Mouse (Mus musculus): ENCODE measurements around the gene Naglu. TPM values are rescaled to one million over a fixed set of nuclear protein-coding genes. Genes with fewer than 3 reads are reported as not detected.

Gene Naglu
- total RNA-seq, 2 experiments from 2014 or later = 8.3 TPM

GRCm38 (mm10) chr11:101071810-101072428 is 2.1 kb downstream of the Naglu start:
- TF ChIP-seq CTCF (IDR thresholded peaks at IDR 0.05) = no peak
- intact Hi-C loops (cut with DNase I) = no loop called here
- H3K27ac ChIP-seq = no peak overlapping the region

GRCm38 (mm10) chr11:101078121-101078520 is 8.3 kb downstream of the Naglu start, which contains the start of gene Hsd17b1:
TSS of gene Hsd17b1 (plus strand) at chr11:101078411.
- no peak for TF ChIP-seq CTCF (IDR thresholded peaks at IDR 0.05)
- intact Hi-C loops (cut with DNase I) = no loop called here

More at GRCm38 (mm10) chr11:101071810-101072428, 2.1 kb downstream of the Naglu start:
- H3K4me3 ChIP-seq = no peak overlapping the region
- no peak for DNase-seq (ENCODE audit: extremely low spot score in 1 of 2, low spot score in 2 of 2)

GRCm38 (mm10) chr11:101079746-101080145 is 9.9 kb downstream of the Naglu start:
- intact Hi-C loops (cut with DNase I) = no loop called here
- Histone ChIP-seq H3K4me3 (no peak overlapping the region), H3K27ac (no peak overlapping the region)
- DNase-seq (ENCODE audit: extremely low spot score in 1 of 2, low spot score in 2 of 2) = no peak
- no peak for TF ChIP-seq CTCF (IDR thresholded peaks at IDR 0.05)

More at GRCm38 (mm10) chr11:101078121-101078520, 8.3 kb downstream of the Naglu start, which contains the start of gene Hsd17b1:
- no peak within 1 kb of the TSS for H3K27ac ChIP-seq
- no peak within 1 kb of the TSS for H3K4me3 ChIP-seq
- no peak for DNase-seq (ENCODE audit: extremely low spot score in 1 of 2, low spot score in 2 of 2)

GRCm38 (mm10) chr11:101080421-101080820 is 10.6 kb downstream of the Naglu start:
- no peak for TF ChIP-seq CTCF (IDR thresholded peaks at IDR 0.05)
- H3K4me3 ChIP-seq = no peak overlapping the region
- intact Hi-C loops (cut with DNase I) = no loop called here
- no peak for DNase-seq (ENCODE audit: extremely low spot score in 1 of 2, low spot score in 2 of 2)
- H3K27ac ChIP-seq = no peak overlapping the region

- DNase-seq (ENCODE audit: extremely low spot score in 1 of 2, low spot score in 2 of 2) = no peak
- intact Hi-C loops (cut with DNase I) = loop anchor here (2.0 kb wide), 1 partner anchor 95 kb away; no protein-coding TSS in a partner anchor
- Histone ChIP-seq H3K27ac (peak overlapping the region; percentile 90), H3K4me3 (peak overlapping the region; percentile 91)
- TF ChIP-seq CTCF (IDR thresholded peaks at IDR 0.05) = no peak
Measured at GRCm38 (mm10) chr11:101081659-101082058, 11.8 kb downstream of the Naglu start.

DNA sequence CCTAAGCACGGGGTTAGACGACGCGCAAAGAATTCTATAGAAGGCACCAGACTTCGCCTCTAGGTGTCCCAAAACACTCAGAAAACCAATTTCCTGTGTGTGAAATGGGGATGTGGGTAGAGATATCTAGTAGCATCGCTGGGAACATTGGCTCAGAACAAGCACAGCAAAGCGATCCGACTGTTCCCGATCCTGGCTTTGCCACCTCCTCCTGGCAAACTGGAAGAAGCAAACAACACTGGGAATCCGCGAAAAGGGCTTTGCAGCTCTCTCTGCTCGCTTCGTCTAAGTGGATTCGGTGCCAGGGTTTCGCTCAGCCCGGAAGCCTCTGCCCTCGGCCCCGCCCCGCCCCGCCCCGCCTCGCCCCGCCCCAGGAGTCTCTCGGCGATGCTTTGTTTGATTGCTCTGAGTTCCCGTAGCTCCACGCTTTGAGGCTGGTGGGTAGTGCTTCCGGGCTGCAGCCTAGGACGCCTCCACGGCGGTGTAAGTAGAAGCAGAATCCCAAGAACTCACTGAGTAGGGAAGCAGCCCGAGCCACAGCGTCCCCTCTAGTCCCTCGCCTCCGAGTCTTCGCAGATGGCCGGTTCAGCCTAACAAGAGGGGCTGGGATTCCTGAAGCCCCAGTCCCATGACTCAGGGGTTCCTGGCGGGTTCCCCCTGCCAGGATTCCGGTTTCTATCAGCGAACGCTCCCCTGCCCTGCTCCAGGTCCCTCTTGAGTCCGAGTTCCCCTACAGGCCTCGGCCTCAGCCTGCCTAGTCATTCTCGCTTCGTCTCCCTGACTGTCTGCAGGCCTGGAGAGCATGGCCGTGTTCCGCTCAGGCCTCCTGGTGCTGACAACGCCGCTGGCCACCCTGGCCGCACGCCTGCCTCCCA is 12.6 kb downstream of the Naglu start, which contains the start of gene Coasy:
Coasy (plus strand) TSS at position 358 of the 875 bp plus-strand sequence.
- intact Hi-C loops (cut with DNase I) = loop anchor here (2.0 kb wide), 1 partner anchor 94 kb away; no protein-coding TSS in a partner anchor
- Histone ChIP-seq H3K27ac (peak within 1 kb of the TSS; percentile 96), H3K4me3 (peak within 1 kb of the TSS; percentile 91)
- DNase-seq (ENCODE audit: extremely low spot score in 1 of 2, low spot score in 2 of 2) = peak; percentile 87 to 89
- peak; percentile 55 for TF ChIP-seq CTCF (IDR thresholded peaks at IDR 0.05)

DNA sequence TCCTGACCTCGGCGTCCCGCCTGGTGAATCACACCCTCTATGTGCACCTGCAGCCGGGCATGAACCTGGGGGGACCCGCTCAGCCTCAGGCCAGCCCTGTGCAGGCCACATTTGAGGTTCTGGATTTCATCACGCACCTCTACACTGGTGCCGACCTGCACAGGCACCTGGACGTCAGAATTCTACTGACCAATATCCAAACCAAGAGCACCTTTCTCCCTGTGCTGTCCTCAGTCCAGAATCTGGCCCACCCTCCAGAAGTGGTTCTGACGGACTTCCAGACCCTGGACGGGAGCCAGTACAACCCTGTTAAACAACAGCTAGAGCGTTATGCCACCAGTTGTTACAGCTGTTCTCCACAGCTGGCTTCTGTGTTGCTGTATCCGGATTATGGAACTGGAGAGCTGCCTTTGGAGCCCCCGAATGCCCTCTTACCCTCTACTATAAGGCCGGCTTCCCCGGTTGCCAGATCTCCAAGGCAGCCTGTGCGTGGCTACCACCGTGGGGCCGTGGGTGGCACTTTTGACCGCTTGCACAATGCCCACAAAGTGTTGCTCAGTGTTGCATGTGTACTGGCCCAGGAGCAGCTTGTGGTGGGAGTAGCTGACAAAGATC is 13.4 kb downstream of the Naglu start:
- H3K4me3 ChIP-seq = peak overlapping the region; percentile 91
- peak overlapping the region; percentile 96 for H3K27ac ChIP-seq
- no peak for TF ChIP-seq CTCF (IDR thresholded peaks at IDR 0.05)
- no peak for DNase-seq (ENCODE audit: extremely low spot score in 1 of 2, low spot score in 2 of 2)
- intact Hi-C loops (cut with DNase I) = loop anchor here (2.0 kb wide), 1 partner anchor 94 kb away; no protein-coding TSS in a partner anchor

- intact Hi-C loops (cut with DNase I) = no loop called here
- H3K4me3 ChIP-seq = no peak overlapping the region
Measured at GRCm38 (mm10) chr11:101084246-101084645, 14.4 kb downstream of the Naglu start.

DNA sequence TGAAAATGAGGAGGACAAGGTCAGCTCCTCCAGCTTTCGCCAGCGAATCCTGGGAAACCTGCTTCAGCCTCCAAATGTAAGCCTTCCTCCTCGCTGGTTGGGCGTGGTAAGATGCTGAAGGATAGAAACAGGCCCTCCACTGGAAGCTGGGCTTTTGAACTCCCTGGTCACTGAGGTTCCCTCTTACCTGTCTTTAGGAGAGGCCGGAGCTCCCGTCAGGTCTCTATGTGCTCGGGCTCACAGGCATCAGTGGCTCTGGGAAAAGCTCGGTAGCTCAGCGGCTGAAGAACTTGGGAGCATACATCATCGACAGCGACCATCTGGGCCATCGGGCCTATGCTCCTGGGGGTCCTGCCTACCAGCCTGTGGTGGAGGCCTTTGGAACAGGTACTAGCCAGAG is 15.0 kb downstream of the Naglu start:
- H3K4me3 ChIP-seq = no peak overlapping the region
- no peak for DNase-seq (ENCODE audit: extremely low spot score in 1 of 2, low spot score in 2 of 2)
- intact Hi-C loops (cut with DNase I) = no loop called here
- TF ChIP-seq CTCF (IDR thresholded peaks at IDR 0.05) = no peak
- H3K27ac ChIP-seq = no peak overlapping the region

More at GRCm38 (mm10) chr11:101084246-101084645, 14.4 kb downstream of the Naglu start:
- no peak overlapping the region for H3K27ac ChIP-seq
- no peak for TF ChIP-seq CTCF (IDR thresholded peaks at IDR 0.05)
- DNase-seq (ENCODE audit: extremely low spot score in 1 of 2, low spot score in 2 of 2) = no peak

- no peak for TF ChIP-seq CTCF (IDR thresholded peaks at IDR 0.05)
- DNase-seq (ENCODE audit: extremely low spot score in 1 of 2, low spot score in 2 of 2) = no peak
- intact Hi-C loops (cut with DNase I) = no loop called here
- Histone ChIP-seq H3K4me3 (no peak overlapping the region), H3K27ac (no peak overlapping the region)
Measured at GRCm38 (mm10) chr11:101085617-101086322, 16.0 kb downstream of the Naglu start.

DNA sequence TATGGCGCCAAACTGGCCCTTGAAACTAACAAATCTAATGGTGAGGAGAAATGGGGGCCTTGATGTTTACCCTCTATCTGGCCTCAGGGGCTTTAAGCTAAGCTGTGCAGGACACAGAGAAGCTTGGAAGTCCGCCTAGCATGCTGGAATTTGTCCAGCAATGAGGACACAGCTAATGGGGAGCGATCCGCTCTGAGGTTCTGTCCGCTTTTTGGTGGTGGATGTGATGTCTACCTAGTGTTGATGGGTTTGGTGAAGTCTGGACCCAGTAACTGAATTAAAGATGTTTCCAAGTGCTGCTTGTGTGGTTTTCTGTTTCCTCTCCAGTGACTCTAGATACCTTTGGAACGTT is 16.5 kb downstream of the Naglu start:
- no peak for DNase-seq (ENCODE audit: extremely low spot score in 1 of 2, low spot score in 2 of 2)
- TF ChIP-seq CTCF (IDR thresholded peaks at IDR 0.05) = no peak
- intact Hi-C loops (cut with DNase I) = no loop called here
- Histone ChIP-seq H3K4me3 (peak overlapping the region; percentile 91; the same call in 1 of the 2 replicates), H3K27ac (peak overlapping the region; percentile 89)
